Mouse (Mus musculus): ENCODE measurements at regions not wholly inside any gene's neighbourhood (a gene's known extent, or its start where the extent isn't known, plus 50 kb on each side); places are given as distances from the start of the nearest gene placed in this dataset.

DNA sequence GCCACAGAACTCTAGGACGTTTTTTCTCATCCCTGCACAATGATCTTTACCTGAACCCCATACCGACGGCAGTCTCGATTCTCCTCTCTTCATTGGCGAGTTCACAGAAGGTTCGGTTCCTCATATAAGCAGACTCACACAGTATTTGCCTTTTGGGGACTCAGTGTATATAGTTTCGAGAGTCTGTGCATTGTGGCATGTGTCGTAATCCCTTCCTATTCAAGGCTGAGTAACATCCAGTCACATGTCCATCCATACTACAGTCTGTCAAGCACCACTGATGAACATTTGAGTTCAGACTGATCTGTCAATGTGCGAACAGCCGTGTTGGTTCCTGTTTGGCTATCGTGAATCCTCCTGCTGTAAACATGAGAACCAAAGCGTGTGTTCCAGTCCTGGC is 156.6 kb downstream of the Tgfb2 start:
- 0 out of 2 replicates have a peak, but pooled peaks cover 3% of the 10 kb centered on the region for H3K4me1 ChIP-seq (ENCODE audit: insufficient read depth, low read length)
- H3K4me2 ChIP-seq (replicated peaks; ENCODE audit: low read depth, low read length) = no peak overlapping the region
- no peak for ATAC-seq (ENCODE audit: low FRiP score, low TSS enrichment)
- no peak overlapping the region for H3K9ac ChIP-seq (replicated peaks; ENCODE audit: low read length)
- H3K4me3 ChIP-seq (ENCODE audit: low read length) = no peak overlapping the region
- no peaks in the 10 kb centered on the region for H3K36me3 ChIP-seq (ENCODE audit: insufficient read depth, low read length)
- H3K27ac ChIP-seq (ENCODE audit: low read length) = no peak overlapping the region
- no peaks in the 10 kb centered on the region for H3K9me3 ChIP-seq (ENCODE audit: low read length)
- WGBS = 92% methylated on average over 12 of the region's 12 CpGs
- H3K27me3 ChIP-seq (ENCODE audit: insufficient read depth, low read length) = no peaks in the 10 kb centered on the region

DNA sequence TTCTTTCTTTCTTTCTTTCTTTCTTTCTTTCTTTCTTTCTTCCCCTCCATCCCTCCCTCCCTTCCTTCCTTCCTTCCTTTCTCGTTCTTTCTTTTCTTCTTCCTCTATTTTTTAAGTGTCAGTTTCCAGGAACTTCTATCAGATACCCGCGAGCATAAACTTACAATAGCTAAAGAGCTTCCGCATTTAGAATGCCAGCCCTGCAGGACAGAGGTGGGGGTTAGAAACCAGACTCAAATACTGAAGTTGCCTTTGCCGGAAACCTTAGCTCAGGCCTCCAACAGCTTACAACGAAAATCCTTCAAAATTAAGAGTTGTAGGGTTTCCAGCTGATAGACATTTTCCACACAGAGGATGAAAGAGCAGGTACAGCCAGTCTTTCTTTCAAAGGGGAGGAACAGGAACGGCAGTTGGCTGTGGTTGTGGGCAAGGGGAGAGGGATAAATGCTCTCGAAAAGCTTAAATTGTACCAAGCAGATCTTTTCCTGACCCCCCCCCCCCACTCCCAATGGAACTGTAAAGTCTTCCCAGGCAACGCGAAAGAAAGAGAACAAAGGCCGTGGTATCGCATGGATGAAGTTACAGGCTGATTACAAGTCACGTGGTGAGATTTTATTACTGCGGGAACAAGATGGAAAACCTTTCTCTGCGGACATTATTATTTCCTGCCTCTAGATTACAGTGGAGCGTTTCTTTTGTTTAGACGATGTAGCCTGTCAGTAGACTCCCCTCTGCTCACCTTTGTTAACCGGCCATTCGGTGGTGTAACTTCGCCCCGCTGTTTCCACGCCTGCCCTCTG is 159.2 kb downstream of the Tgfb2 start:
- Histone ChIP-seq H3K9me3 (ENCODE audit: low read length) (no peaks in the 10 kb centered on the region), H3K4me1 (ENCODE audit: insufficient read depth, low read length) (0 out of 2 replicates have a peak, but pooled peaks cover 3% of the 10 kb centered on the region), H3K4me3 (ENCODE audit: low read length) (no peak overlapping the region), H3K27ac (ENCODE audit: low read length) (no peak overlapping the region), H3K36me3 (ENCODE audit: insufficient read depth, low read length) (no peaks in the 10 kb centered on the region), H3K4me2 (replicated peaks; ENCODE audit: low read depth, low read length) (peak overlapping the region; percentile 11; the same call in 1 of the 2 replicates), H3K9ac (replicated peaks; ENCODE audit: low read length) (no peak overlapping the region), H3K27me3 (ENCODE audit: insufficient read depth, low read length) (no peaks in the 10 kb centered on the region)
- no peak for ATAC-seq (ENCODE audit: low FRiP score, low TSS enrichment)
- WGBS = 41% methylated on average over 22 of the region's 22 CpGs

DNA sequence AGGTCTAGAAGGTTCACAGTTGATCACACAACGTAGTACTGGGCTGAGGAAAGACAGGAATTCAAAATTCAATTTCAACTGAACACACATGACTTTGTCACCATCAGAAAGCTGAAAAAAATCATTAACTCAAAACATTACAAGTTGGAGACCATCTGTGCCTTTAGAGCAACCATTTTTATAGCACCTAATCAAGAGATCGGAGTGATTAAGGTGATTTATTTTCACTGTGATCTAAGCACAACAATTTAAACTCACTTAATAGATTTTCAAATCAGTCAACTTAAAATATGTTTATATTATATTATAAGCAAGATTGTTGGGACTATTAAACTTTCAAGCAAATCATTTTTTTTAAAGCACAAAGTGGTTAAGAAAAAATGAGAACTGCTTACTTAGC is 165.7 kb downstream of the Tgfb2 start:
- no peak for ATAC-seq (ENCODE audit: low FRiP score, low TSS enrichment)

DNA sequence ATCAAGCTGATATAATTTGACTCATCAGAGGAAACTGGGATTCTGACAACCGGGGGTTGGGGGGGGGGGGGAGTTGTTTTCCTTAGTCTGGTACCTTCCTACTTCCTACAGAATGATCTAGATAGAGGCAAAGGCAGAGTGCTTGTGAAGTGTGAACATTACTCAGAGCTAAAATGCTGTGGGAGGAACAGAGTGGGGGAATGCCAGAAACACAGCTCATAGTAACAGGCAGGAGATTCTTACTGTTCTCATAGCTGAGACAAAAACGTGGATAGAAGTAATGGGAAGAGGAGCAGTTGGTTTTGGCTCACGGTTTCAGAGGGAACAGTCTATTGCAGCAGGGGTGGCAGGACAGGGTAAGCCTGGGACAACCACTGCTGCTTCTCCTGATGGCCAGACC is 167.6 kb downstream of the Tgfb2 start:
- no peak overlapping the region for H3K27ac ChIP-seq (ENCODE audit: low read length)
- H3K4me1 ChIP-seq (ENCODE audit: insufficient read depth, low read length) = no peaks in the 10 kb centered on the region
- no peak overlapping the region for H3K9ac ChIP-seq (replicated peaks; ENCODE audit: low read length)
- no peak overlapping the region for H3K4me3 ChIP-seq (ENCODE audit: low read length)
- WGBS = 87% methylated on average over 3 of the region's 3 CpGs
- no peaks in the 10 kb centered on the region for H3K36me3 ChIP-seq (ENCODE audit: insufficient read depth, low read length)
- H3K9me3 ChIP-seq (ENCODE audit: low read length) = 0 out of 2 replicates have a peak, but pooled peaks cover 7% of the 10 kb centered on the region
- no peak overlapping the region for H3K4me2 ChIP-seq (replicated peaks; ENCODE audit: low read depth, low read length)
- H3K27me3 ChIP-seq (ENCODE audit: insufficient read depth, low read length) = no peaks in the 10 kb centered on the region
- ATAC-seq (ENCODE audit: low FRiP score, low TSS enrichment) = no peak

More for the DNA sequence above, 165.7 kb downstream of the Tgfb2 start:
- no peaks in the 10 kb centered on the region for H3K36me3 ChIP-seq (ENCODE audit: insufficient read depth, low read length)
- H3K4me2 ChIP-seq (replicated peaks; ENCODE audit: low read depth, low read length) = no peak overlapping the region
- no peaks in the 10 kb centered on the region for H3K4me1 ChIP-seq (ENCODE audit: insufficient read depth, low read length)
- no peak overlapping the region for H3K9ac ChIP-seq (replicated peaks; ENCODE audit: low read length)
- 75% methylated on average over 2 of the region's 2 CpGs for WGBS
- no peaks in the 10 kb centered on the region for H3K27me3 ChIP-seq (ENCODE audit: insufficient read depth, low read length)
- H3K27ac ChIP-seq (ENCODE audit: low read length) = no peak overlapping the region
- 0 out of 2 replicates have a peak, but pooled peaks cover 7% of the 10 kb centered on the region for H3K9me3 ChIP-seq (ENCODE audit: low read length)
- no peak overlapping the region for H3K4me3 ChIP-seq (ENCODE audit: low read length)

DNA sequence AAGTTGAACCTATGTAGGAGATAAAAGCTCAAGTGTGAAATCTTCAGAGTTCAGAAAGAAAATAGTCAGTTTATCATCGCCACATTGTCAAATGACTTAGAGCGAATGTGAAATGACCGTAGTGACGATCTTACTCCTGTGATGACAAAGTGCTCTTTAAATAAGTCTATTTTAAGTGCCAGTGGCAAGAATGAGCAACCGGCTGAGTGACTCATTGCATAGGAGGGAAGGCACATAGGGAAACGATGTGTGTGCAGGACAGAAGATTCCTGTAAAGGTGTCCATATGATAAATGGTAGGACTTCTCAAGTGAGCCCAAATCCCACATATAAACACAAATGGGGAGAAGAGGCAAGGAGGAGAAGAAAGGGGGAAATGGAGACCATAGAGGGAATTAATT is 189.8 kb downstream of the Tgfb2 start:
- no peak for ATAC-seq (ENCODE audit: low FRiP score, low TSS enrichment)
- no peak overlapping the region for H3K9ac ChIP-seq (replicated peaks; ENCODE audit: low read length)
- no peaks in the 10 kb centered on the region for H3K4me1 ChIP-seq (ENCODE audit: insufficient read depth, low read length)
- no peaks in the 10 kb centered on the region for H3K9me3 ChIP-seq (ENCODE audit: low read length)
- H3K36me3 ChIP-seq (ENCODE audit: insufficient read depth, low read length) = no peaks in the 10 kb centered on the region
- no peak overlapping the region for H3K4me2 ChIP-seq (replicated peaks; ENCODE audit: low read depth, low read length)
- no peak overlapping the region for H3K4me3 ChIP-seq (ENCODE audit: low read length)
- 80% methylated on average over 6 of the region's 6 CpGs for WGBS
- H3K27ac ChIP-seq (ENCODE audit: low read length) = no peak overlapping the region
- no peaks in the 10 kb centered on the region for H3K27me3 ChIP-seq (ENCODE audit: insufficient read depth, low read length)

GRCm38 (mm10) chr1:186515071-186515470 is 190.7 kb downstream of the Tgfb2 start:
- H3K4me3 ChIP-seq (ENCODE audit: low read length) = no peak overlapping the region
- H3K9me3 ChIP-seq (ENCODE audit: low read length) = no peaks in the 10 kb centered on the region
- no peaks in the 10 kb centered on the region for H3K36me3 ChIP-seq (ENCODE audit: insufficient read depth, low read length)
- whole genome bisulfite sequencing = 63% methylated on average over 2 of the region's 2 CpGs
- no peak for ATAC-seq (ENCODE audit: low FRiP score, low TSS enrichment)
- H3K27me3 ChIP-seq (ENCODE audit: insufficient read depth, low read length) = no peaks in the 10 kb centered on the region
- no peak overlapping the region for H3K9ac ChIP-seq (replicated peaks; ENCODE audit: low read length)
- H3K4me1 ChIP-seq (ENCODE audit: insufficient read depth, low read length) = no peaks in the 10 kb centered on the region
- H3K27ac ChIP-seq (ENCODE audit: low read length) = no peak overlapping the region
- no peak overlapping the region for H3K4me2 ChIP-seq (replicated peaks; ENCODE audit: low read depth, low read length)

- no peak for ATAC-seq (ENCODE audit: low FRiP score, low TSS enrichment)
- no peak overlapping the region for H3K9ac ChIP-seq (replicated peaks; ENCODE audit: low read length)
- no peak overlapping the region for H3K4me3 ChIP-seq (ENCODE audit: low read length)
- H3K36me3 ChIP-seq (ENCODE audit: insufficient read depth, low read length) = no peaks in the 10 kb centered on the region
- H3K9me3 ChIP-seq (ENCODE audit: low read length) = no peaks in the 10 kb centered on the region
- H3K27me3 ChIP-seq (ENCODE audit: insufficient read depth, low read length) = no peaks in the 10 kb centered on the region
- no peak overlapping the region for H3K4me2 ChIP-seq (replicated peaks; ENCODE audit: low read depth, low read length)
- H3K4me1 ChIP-seq (ENCODE audit: insufficient read depth, low read length) = no peaks in the 10 kb centered on the region
- no peak overlapping the region for H3K27ac ChIP-seq (ENCODE audit: low read length)
- 70% methylated on average over 5 of the region's 5 CpGs for WGBS
These were observed 191.9 kb downstream of the Tgfb2 start for GRCm38 (mm10) chr1:186513861-186514260.

GRCm38 (mm10) chr1:186510531-186510930 is 195.3 kb downstream of the Tgfb2 start:
- WGBS = 56% methylated on average over 2 of the region's 2 CpGs

GRCm38 (mm10) chr1:186508358-186508757 is 197.4 kb downstream of the Tgfb2 start:
- H3K4me1 ChIP-seq (ENCODE audit: insufficient read depth, low read length) = 0 out of 2 replicates have a peak, but pooled peaks cover 3% of the 10 kb centered on the region
- no peaks in the 10 kb centered on the region for H3K27me3 ChIP-seq (ENCODE audit: insufficient read depth, low read length)
- no peak overlapping the region for H3K9ac ChIP-seq (replicated peaks; ENCODE audit: low read length)
- H3K9me3 ChIP-seq (ENCODE audit: low read length) = no peaks in the 10 kb centered on the region
- no peak overlapping the region for H3K4me3 ChIP-seq (ENCODE audit: low read length)
- H3K36me3 ChIP-seq (ENCODE audit: insufficient read depth, low read length) = no peaks in the 10 kb centered on the region
- ATAC-seq (ENCODE audit: low FRiP score, low TSS enrichment) = no peak
- no peak overlapping the region for H3K4me2 ChIP-seq (replicated peaks; ENCODE audit: low read depth, low read length)
- WGBS = 29% methylated on average over 7 of the region's 7 CpGs
- H3K27ac ChIP-seq (ENCODE audit: low read length) = 0 out of 2 replicates have a peak overlapping the region, but pooled peaks have one; percentile 19

More at GRCm38 (mm10) chr1:186510531-186510930, 195.3 kb downstream of the Tgfb2 start:
- no peak for ATAC-seq (ENCODE audit: low FRiP score, low TSS enrichment)
- Histone ChIP-seq H3K4me3 (ENCODE audit: low read length) (no peak overlapping the region), H3K4me1 (ENCODE audit: insufficient read depth, low read length) (0 out of 2 replicates have a peak, but pooled peaks cover 3% of the 10 kb centered on the region), H3K27me3 (ENCODE audit: insufficient read depth, low read length) (no peaks in the 10 kb centered on the region), H3K36me3 (ENCODE audit: insufficient read depth, low read length) (no peaks in the 10 kb centered on the region), H3K9me3 (ENCODE audit: low read length) (no peaks in the 10 kb centered on the region), H3K9ac (replicated peaks; ENCODE audit: low read length) (no peak overlapping the region), H3K27ac (ENCODE audit: low read length) (no peak overlapping the region), H3K4me2 (replicated peaks; ENCODE audit: low read depth, low read length) (no peak overlapping the region)

- Histone ChIP-seq H3K9me3 (ENCODE audit: low read length) (no peaks in the 10 kb centered on the region), H3K4me2 (replicated peaks; ENCODE audit: low read depth, low read length) (no peak overlapping the region), H3K36me3 (ENCODE audit: insufficient read depth, low read length) (no peaks in the 10 kb centered on the region), H3K27ac (ENCODE audit: low read length) (no peak overlapping the region), H3K27me3 (ENCODE audit: insufficient read depth, low read length) (no peaks in the 10 kb centered on the region), H3K9ac (replicated peaks; ENCODE audit: low read length) (no peak overlapping the region), H3K4me3 (ENCODE audit: low read length) (no peak overlapping the region), H3K4me1 (ENCODE audit: insufficient read depth, low read length) (0 out of 2 replicates have a peak, but pooled peaks cover 3% of the 10 kb centered on the region)
- no peak for ATAC-seq (ENCODE audit: low FRiP score, low TSS enrichment)
- 74% methylated on average over 8 of the region's 8 CpGs for WGBS
These were observed 197.8 kb downstream of the Tgfb2 start for GRCm38 (mm10) chr1:186507956-186508355.
